Mouse (Mus musculus) limb, embryonic 15.5 days (tissue): ENCODE results near the gene Dctpp1. TPM values are rescaled to one million over a fixed set of nuclear protein-coding genes. Genes with fewer than 3 reads are reported as not detected.

Experiments
- polyA plus RNA-seq: library from polyadenylated mRNA; unstranded; fragments of >200 nt; fragmentation: Nextera tagmentation; extraction: Ambion mirVana; gene quantifications from 2 replicates; pipeline ENCODE4 v1.2.1, GENCODE M21; 2015

The Dctpp1 gene
- polyA plus RNA-seq, 1 experiment from 2014 or later: 138 TPM

Other genes with a start within 250 kb of the Dctpp1 start
- 13.1 and 17.0 TPM in 2 replicates for gene Mvp, start 246.1 kb downstream of the Dctpp1 start, polyA plus RNA-seq
- 0.63 and 1.8 TPM in 2 replicates for gene Pagr1b, start 244.2 kb downstream of the Dctpp1 start, polyA plus RNA-seq
- gene Pagr1a, start 243.4 kb downstream of the Dctpp1 start, polyA plus RNA-seq: 46.7 and 85.6 TPM in 2 replicates
- 28.9 and 58.2 TPM in 2 replicates for gene Gm42742, start 239.6 kb downstream of the Dctpp1 start, polyA plus RNA-seq
- 16.5 and 17.5 TPM in 2 replicates for gene Prrt2, start 239.5 kb downstream of the Dctpp1 start, polyA plus RNA-seq
- 49.8 and 54.8 TPM in 2 replicates for gene Maz, start 233.7 kb downstream of the Dctpp1 start, polyA plus RNA-seq
- 90.7 and 96.9 TPM in 2 replicates for gene Kif22, start 218.2 kb downstream of the Dctpp1 start, polyA plus RNA-seq
- not detected in 2 replicates for gene Zg16, start 173.4 kb downstream of the Dctpp1 start, polyA plus RNA-seq
- gene AI467606, start 169.3 kb downstream of the Dctpp1 start, polyA plus RNA-seq: 5.3 and 6.1 TPM in 2 replicates
- 4.1 and 6.3 TPM in 2 replicates for gene Qprt, start 138.5 kb downstream of the Dctpp1 start, polyA plus RNA-seq
- gene Spn, start 122.9 kb downstream of the Dctpp1 start, polyA plus RNA-seq: 0.81 and 0.84 TPM in 2 replicates
- 53.6 and 55.1 TPM in 2 replicates for gene Cd2bp2, start 64.7 kb downstream of the Dctpp1 start, polyA plus RNA-seq
- 24.6 and 25.5 TPM in 2 replicates for gene Tbc1d10b, start 52.2 kb downstream of the Dctpp1 start, polyA plus RNA-seq
- gene Mylpf, start 51.8 kb downstream of the Dctpp1 start, polyA plus RNA-seq: 422 and 1,232 TPM in 2 replicates
- gene Zfp553, start 27.6 kb downstream of the Dctpp1 start, polyA plus RNA-seq: 37.3 and 38.4 TPM in 2 replicates
- gene Sept1, start 27.6 kb downstream of the Dctpp1 start, polyA plus RNA-seq: 19.6 and 22.7 TPM in 2 replicates
- gene Zfp771, start 16.4 kb downstream of the Dctpp1 start, polyA plus RNA-seq: 69.7 and 71.7 TPM in 2 replicates
- gene Sephs2, start 13.3 kb upstream of the Dctpp1 start, polyA plus RNA-seq: 56.7 and 59.1 TPM in 2 replicates
- 1.2 and 1.3 TPM in 2 replicates for gene Itgal, start 35.6 kb upstream of the Dctpp1 start, polyA plus RNA-seq
- gene Zfp768, start 84.9 kb upstream of the Dctpp1 start, polyA plus RNA-seq: 14.3 and 16.4 TPM in 2 replicates
- 9.4 and 10.1 TPM in 2 replicates for gene Zfp747, start 115.3 kb upstream of the Dctpp1 start, polyA plus RNA-seq
- gene 9130019O22Rik, start 126.5 kb upstream of the Dctpp1 start, polyA plus RNA-seq: 5.6 and 6.5 TPM in 2 replicates
- 7.5 and 8.1 TPM in 2 replicates for gene E430018J23Rik, start 132.9 kb upstream of the Dctpp1 start, polyA plus RNA-seq
- gene Zfp764, start 146.1 kb upstream of the Dctpp1 start, polyA plus RNA-seq: 9.7 and 9.8 TPM in 2 replicates
- gene Zfp688, start 161.4 kb upstream of the Dctpp1 start, polyA plus RNA-seq: 22.9 and 24.0 TPM in 2 replicates
- gene Zfp689, start 188.4 kb upstream of the Dctpp1 start, polyA plus RNA-seq: 9.4 and 9.8 TPM in 2 replicates
- 37.4 and 45.2 TPM in 2 replicates for gene Prr14, start 198.9 kb upstream of the Dctpp1 start, polyA plus RNA-seq
- 13.7 and 16.0 TPM in 2 replicates for gene Fbrs, start 218.5 kb upstream of the Dctpp1 start, polyA plus RNA-seq